Mouse (Mus musculus) ovary, adult 10 weeks (tissue): ENCODE measurements around the gene Gldn. TPM values are rescaled to one million over a fixed set of nuclear protein-coding genes. Genes with fewer than 3 reads are reported as not detected.

ENCODE experiments used
- polyA plus RNA-seq: library from polyadenylated mRNA; stranded (reverse); fragments of 350-450 nt; fragmentation: Illumina TruSeq; extraction: RNeasy Lipid Tissue Mini Kit (QIAGEN cat#74804); gene quantifications from one replicate; pipeline ENCODE4 v1.2.3, GENCODE M21; 2014

Gene Gldn
- polyA plus RNA-seq, result 12.6 TPM

GRCm38 (mm10) chr9:54286331-54286987 is at the start of gene Gldn:
Gldn (plus strand) TSS chr9:54286486.

GRCm38 (mm10) chr9:54268010-54268409 is 18.3 kb upstream of the Gldn start, which contains the start of gene Cyp19a1:
Cyp19a1 (minus strand) TSS chr9:54268110.

Other genes starting within 250 kb of the Gldn start
- 7.8 TPM for gene Tnfaip8l3, start 218.1 kb upstream of the Gldn start, polyA plus RNA-seq
- gene Cyp19a1, start 18.4 kb upstream of the Gldn start, polyA plus RNA-seq, result 68.3 TPM
- 26.7 TPM for gene Dmxl2, start 215.1 kb downstream of the Gldn start, polyA plus RNA-seq